Mouse (Mus musculus) testis, adult 2 months (tissue): ENCODE measurements at regions not wholly inside any gene's neighbourhood (a gene's known extent, or its start where the extent isn't known, plus 50 kb on each side); places are given as distances from the start of the nearest gene placed in this dataset.

Experiments used
- CTCF ChIP-seq: fragments of 200-500 bp; IDR thresholded peaks from 2 replicates; pipeline ENCODE4 v1.5.1; 2012; ENCODE audit warnings: low read depth, mild to moderate bottlenecking, inconsistent platforms, low read length, moderate library complexity; ENCODE audit not compliant: control insufficient read depth, insufficient read depth, insufficient replicate concordance
- POLR2A ChIP-seq: fragments of 200-500 bp; IDR thresholded peaks from 2 replicates; pipeline ENCODE4 v1.6.1; 2012; ENCODE audit warnings: low read depth, mild to moderate bottlenecking, inconsistent platforms, low read length, moderate library complexity; ENCODE audit not compliant: control insufficient read depth

- TF ChIP-seq POLR2A, result no peak
- no peak for TF ChIP-seq CTCF
Observed at GRCm38 (mm10) chr10:67760424-67760823, 152.0 kb downstream of the Zfp365 start.
